Mouse (Mus musculus) heart, postnatal 25 days (tissue): ENCODE data around the gene Proser1. TPM values are rescaled to one million over a fixed set of nuclear protein-coding genes. Genes with fewer than 3 reads are reported as not detected.

Experiments used
- DNase-seq: peaks from one replicate; pipeline ENCODE4 v3.0.0; 2022; ENCODE audit warnings: low spot score
- intact Hi-C: fragments of 180-260 bp; cut with DNase I; formaldehyde crosslinking; loops from one replicate; pipeline ENCODE4 v1.15.1; 2025
- total RNA-seq, 2 experiments: library from RNA; stranded (reverse); gene quantifications; 2 replicates each; pipeline ENCODE4 v1.2.3; 2021

The Proser1 gene
- 1 to 10 TPM; 8.8 to 9.7 TPM for total RNA-seq

- peak; percentile 92 for DNase-seq
- intact Hi-C loops, result loop anchor here (5.0 kb wide), 2 partner anchors 399 to 1981 kb away; partner anchors contain the start of genes Rab33b and Ufm1
These were observed at the start of gene Proser1, which contains the start of gene Nhlrc3 for GRCm38 (mm10) chr3:53463046-53463764. Gene Proser1 (plus strand): TSS chr3:53463666. Gene Nhlrc3 (minus strand): TSS chr3:53463332.

- no peak for DNase-seq
- intact Hi-C loops, result no loop called here
These were observed 49.5 kb upstream of the Proser1 start for GRCm38 (mm10) chr3:53413959-53414358.

GRCm38 (mm10) chr3:53416036-53416506 is 47.4 kb upstream of the Proser1 start:
- intact Hi-C loops, result no loop called here
- DNase-seq, result no peak

- no peak for DNase-seq
- intact Hi-C loops, result no loop called here
These were observed 45.8 kb upstream of the Proser1 start for GRCm38 (mm10) chr3:53417701-53418100.

GRCm38 (mm10) chr3:53421656-53422055 is 41.8 kb upstream of the Proser1 start:
- DNase-seq, result no peak
- intact Hi-C loops, result no loop called here

GRCm38 (mm10) chr3:53422691-53423090 is 40.8 kb upstream of the Proser1 start:
- DNase-seq, result no peak
- intact Hi-C loops, result no loop called here

GRCm38 (mm10) chr3:53423576-53423975 is 39.9 kb upstream of the Proser1 start:
- intact Hi-C loops, result no loop called here
- no peak for DNase-seq

- DNase-seq, result no peak
- intact Hi-C loops, result no loop called here
These were observed 28.9 kb upstream of the Proser1 start for GRCm38 (mm10) chr3:53434610-53435009.

GRCm38 (mm10) chr3:53436550-53436949 is 26.9 kb upstream of the Proser1 start:
- intact Hi-C loops, result no loop called here
- no peak for DNase-seq

- no peak for DNase-seq
These were observed 17.9 kb upstream of the Proser1 start for GRCm38 (mm10) chr3:53445540-53445939.

GRCm38 (mm10) chr3:53446801-53447200 is 16.7 kb upstream of the Proser1 start:
- no peak for DNase-seq

More at GRCm38 (mm10) chr3:53445540-53445939, 17.9 kb upstream of the Proser1 start:
- intact Hi-C loops, result loop anchor here (10.0 kb wide), 1 partner anchor 171 kb away; no protein-coding TSS in a partner anchor

GRCm38 (mm10) chr3:53448208-53448607 is 15.3 kb upstream of the Proser1 start:
- intact Hi-C loops, result loop anchor here (1.0 to 10.0 kb wide), 2 partner anchors 173 to 419 kb away; no protein-coding TSS in a partner anchor
- no peak for DNase-seq

More at GRCm38 (mm10) chr3:53446801-53447200, 16.7 kb upstream of the Proser1 start:
- intact Hi-C loops, result loop anchor here (10.0 kb wide), 1 partner anchor 172 kb away; no protein-coding TSS in a partner anchor

- DNase-seq, result no peak
- intact Hi-C loops, result loop anchor here (5.0 kb wide), 1 partner anchor 1193 kb away; no protein-coding TSS in a partner anchor
These were observed 12.8 kb upstream of the Proser1 start for GRCm38 (mm10) chr3:53450666-53451065.

- intact Hi-C loops, result loop anchor here (5.0 kb wide), 1 partner anchor 1195 kb away; no protein-coding TSS in a partner anchor
- DNase-seq, result no peak
These were observed 11.1 kb upstream of the Proser1 start for GRCm38 (mm10) chr3:53452351-53452750.

- DNase-seq, result no peak
- intact Hi-C loops, result loop anchor here (5.0 kb wide), 1 partner anchor 1196 kb away; no protein-coding TSS in a partner anchor
These were observed 10.1 kb upstream of the Proser1 start for GRCm38 (mm10) chr3:53453346-53453745.

GRCm38 (mm10) chr3:53454005-53454404 is 9.5 kb upstream of the Proser1 start:
- no peak for DNase-seq
- intact Hi-C loops, result loop anchor here (5.0 kb wide), 1 partner anchor 1197 kb away; no protein-coding TSS in a partner anchor

- no peak for DNase-seq
- intact Hi-C loops, result loop anchor here (5.0 kb wide), 1 partner anchor 1197 kb away; no protein-coding TSS in a partner anchor
These were observed 8.9 kb upstream of the Proser1 start for GRCm38 (mm10) chr3:53454561-53454960.

- intact Hi-C loops, result loop anchor here (5.0 kb wide), 1 partner anchor 1198 kb away; no protein-coding TSS in a partner anchor
- DNase-seq, result no peak
These were observed 8.5 kb upstream of the Proser1 start for GRCm38 (mm10) chr3:53454984-53455383.

GRCm38 (mm10) chr3:53457750-53458149 is 5.7 kb upstream of the Proser1 start:
- intact Hi-C loops, result no loop called here
- DNase-seq, result no peak

GRCm38 (mm10) chr3:53460106-53460505 is 3.4 kb upstream of the Proser1 start:
- DNase-seq, result no peak
- intact Hi-C loops, result loop anchor here (5.0 kb wide), 2 partner anchors 402 to 1978 kb away; partner anchors contain the start of genes Rab33b and Ufm1

- no peak for DNase-seq
- intact Hi-C loops, result loop anchor here (5.0 kb wide), 2 partner anchors 400 to 1980 kb away; partner anchors contain the start of genes Rab33b and Ufm1
These were observed 793 bp upstream of the Proser1 start for GRCm38 (mm10) chr3:53462701-53463045.
